Mouse (Mus musculus) kidney, postnatal 25 days (tissue): Measurements from ENCODE around the gene Zfp790.

Source experiments
- DNase-seq, 2 experiments: peaks; one replicate each; pipeline ENCODE4 v3.0.0; 2021; ENCODE audit warnings: mixed read lengths in 2 of 2

Zfp790 gene

GRCm38 (mm10) chr7:29815910-29816429 is at the start of gene Zfp790:
TSS of gene Zfp790 (plus strand) at chr7:29816114.
- peak; percentile 91 to 95 for DNase-seq

GRCm38 (mm10) chr7:29767058-29767686 is 48.7 kb upstream of the Zfp790 start:
- DNase-seq: peak; percentile 88 to 91

- DNase-seq: peak; percentile 90 to 94
Observed at GRCm38 (mm10) chr7:29768090-29768900, 47.6 kb upstream of the Zfp790 start, which contains the start of gene Zfp84. TSS of gene Zfp84 (plus strand) at chr7:29768552.

- DNase-seq: no peak
Observed at GRCm38 (mm10) chr7:29768980-29769379, 46.9 kb upstream of the Zfp790 start.

- DNase-seq: no peak
Observed at GRCm38 (mm10) chr7:29773503-29773902, 42.4 kb upstream of the Zfp790 start.

GRCm38 (mm10) chr7:29774371-29774770 is 41.5 kb upstream of the Zfp790 start:
- no peak for DNase-seq

GRCm38 (mm10) chr7:29776568-29776967 is 39.3 kb upstream of the Zfp790 start:
- no peak for DNase-seq

- DNase-seq: no peak
Observed at GRCm38 (mm10) chr7:29777372-29777771, 38.5 kb upstream of the Zfp790 start.

GRCm38 (mm10) chr7:29783871-29784551 is 31.9 kb upstream of the Zfp790 start, which contains the start of gene Zfp30:
TSS of gene Zfp30 (plus strand) at chr7:29783998.
- DNase-seq: peak; percentile 86 to 93

- DNase-seq: no peak
Observed at GRCm38 (mm10) chr7:29785023-29785422, 30.9 kb upstream of the Zfp790 start.

GRCm38 (mm10) chr7:29785888-29786287 is 30.0 kb upstream of the Zfp790 start:
- DNase-seq: no peak

- DNase-seq: peak in 1 of 2 experiments; percentile 33
Observed at GRCm38 (mm10) chr7:29792906-29793305, 23.0 kb upstream of the Zfp790 start.

- no peak for DNase-seq
Observed at GRCm38 (mm10) chr7:29807046-29807445, 8.9 kb upstream of the Zfp790 start.

GRCm38 (mm10) chr7:29812244-29812643 is 3.7 kb upstream of the Zfp790 start:
- DNase-seq: no peak

- DNase-seq: no peak
Observed at GRCm38 (mm10) chr7:29814381-29814780, 1.5 kb upstream of the Zfp790 start.

GRCm38 (mm10) chr7:29815061-29815784 is 691 bp upstream of the Zfp790 start:
- DNase-seq: no peak

- DNase-seq: peak; percentile 77 to 79
Observed at GRCm38 (mm10) chr7:29818619-29819254, 2.8 kb downstream of the Zfp790 start.

- peak; percentile 57 to 59 for DNase-seq
Observed at GRCm38 (mm10) chr7:29828001-29828400, 12.1 kb downstream of the Zfp790 start.

GRCm38 (mm10) chr7:29829804-29830203 is 13.9 kb downstream of the Zfp790 start:
- DNase-seq: no peak

- no peak for DNase-seq
Observed at GRCm38 (mm10) chr7:29836816-29837215, 20.9 kb downstream of the Zfp790 start.

GRCm38 (mm10) chr7:29839256-29839655 is 23.3 kb downstream of the Zfp790 start:
- DNase-seq: no peak

- no peak for DNase-seq
Observed at GRCm38 (mm10) chr7:29842105-29842504, 26.2 kb downstream of the Zfp790 start.
